Mouse (Mus musculus) inflammation-experienced regulatory T-cells (primary cell): ENCODE results near the gene Taar1. TPM values are rescaled to one million over a fixed set of nuclear protein-coding genes. Genes with fewer than 3 reads are reported as not detected.

Experiments used
- polyA plus RNA-seq, 2 experiments: library from polyadenylated mRNA; unstranded; fragments of 100-300 nt; shearing (Covaris generic); gene quantifications; one replicate each; pipeline ENCODE4 v1.2.1; 2017

Taar1 gene
- polyA plus RNA-seq: 1 to 10 TPM in 1 of 2 experiments, not detected in 1; 1.7 TPM

DNA sequence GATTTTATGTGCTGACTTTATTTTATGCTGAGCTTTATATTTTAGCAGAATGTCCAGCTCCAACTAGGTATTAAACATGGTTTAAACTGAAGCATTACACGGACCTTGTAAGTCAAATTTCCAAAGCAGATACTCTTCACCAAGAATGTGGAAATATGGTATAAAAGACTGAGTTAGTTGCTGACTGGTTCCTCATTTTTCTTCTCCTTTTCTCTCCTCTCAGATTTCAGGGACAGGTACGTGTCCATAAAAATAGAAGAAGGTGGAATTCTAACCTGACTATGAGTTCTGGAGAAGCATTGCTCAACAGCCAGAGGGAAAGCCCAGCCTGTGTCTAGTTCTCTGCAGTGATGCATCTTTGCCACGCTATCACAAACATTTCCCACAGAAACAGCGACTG lies at the start of gene Taar1:
TSS of gene Taar1 (plus strand) at position 301 of the 400 bp plus-strand sequence.

DNA sequence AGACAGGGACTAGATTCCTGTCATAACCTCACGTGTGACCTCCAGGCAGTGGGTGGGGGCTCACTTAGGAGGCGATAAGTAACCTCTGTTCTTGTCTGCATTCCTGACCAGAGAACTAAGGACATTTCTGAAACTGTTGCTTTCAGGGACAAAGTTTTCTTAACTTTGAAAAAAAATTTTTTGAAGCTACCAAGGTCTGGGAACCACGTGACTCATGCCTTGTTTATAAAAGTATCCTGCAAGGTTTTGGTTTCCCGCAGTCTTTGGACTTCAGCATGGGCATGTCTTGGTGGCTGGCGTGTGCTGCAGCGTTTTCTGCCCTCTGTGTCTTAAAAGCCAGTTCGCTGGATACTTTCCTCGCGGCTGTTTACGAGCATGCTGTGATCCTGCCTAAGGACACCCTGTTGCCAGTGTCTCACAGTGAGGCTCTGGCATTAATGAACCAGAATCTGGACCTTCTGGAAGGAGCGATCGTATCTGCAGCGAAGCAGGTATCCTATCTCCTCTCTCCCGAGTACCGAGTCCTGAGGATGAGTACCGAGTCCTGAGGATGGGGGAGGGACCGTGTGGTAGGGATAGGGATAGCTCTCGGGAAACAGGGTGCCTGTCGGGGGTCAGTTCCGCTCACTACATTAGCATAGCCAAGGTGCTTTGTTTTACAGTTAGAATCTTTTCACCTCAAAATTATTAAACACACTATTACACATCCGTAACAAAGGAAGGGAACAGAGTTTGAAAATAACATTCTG lies 25.4 kb upstream of the Taar1 start, which contains the start of gene Vnn1:
TSS of gene Vnn1 (plus strand) at position 88 of the 749 bp plus-strand sequence.

DNA sequence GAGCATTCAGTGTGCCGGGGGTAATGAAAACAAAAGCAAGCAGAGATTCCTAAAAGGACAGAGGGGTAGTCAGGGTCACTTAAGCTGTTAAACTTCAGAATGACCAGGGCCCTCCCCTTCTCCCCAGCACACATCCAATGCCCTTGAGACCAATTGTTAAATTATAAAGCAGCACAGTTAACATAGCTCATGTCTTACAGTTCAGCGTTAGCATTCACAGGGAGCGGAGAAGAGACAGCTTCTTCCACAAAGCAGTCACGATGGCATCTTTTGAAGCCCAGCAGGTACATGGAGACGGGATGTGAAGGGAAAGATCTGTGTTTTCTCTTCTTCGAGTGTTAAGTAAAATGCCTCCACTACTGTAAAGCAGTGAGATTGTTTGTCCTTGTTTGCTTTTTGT lies 18.2 kb downstream of the Taar1 start, which contains the start of gene Taar2:
TSS of gene Taar2 (plus strand) at position 261 of the 400 bp plus-strand sequence.

DNA sequence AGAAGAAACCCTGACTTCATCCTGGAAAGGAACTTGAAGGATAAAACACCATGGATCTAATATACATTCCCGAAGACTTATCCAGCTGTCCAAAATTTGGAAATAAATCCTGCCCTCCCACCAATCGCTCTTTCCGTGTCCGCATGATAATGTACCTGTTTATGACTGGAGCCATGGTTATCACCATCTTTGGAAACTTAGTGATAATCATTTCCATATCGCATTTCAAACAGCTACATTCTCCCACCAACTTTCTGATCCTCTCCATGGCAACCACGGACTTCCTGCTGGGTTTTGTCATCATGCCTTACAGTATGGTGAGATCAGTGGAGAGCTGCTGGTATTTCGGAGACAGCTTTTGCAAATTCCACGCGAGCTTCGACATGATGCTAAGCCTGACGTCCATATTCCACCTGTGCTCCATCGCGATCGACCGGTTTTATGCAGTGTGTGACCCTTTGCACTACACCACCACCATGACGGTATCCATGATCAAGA lies 29.4 kb downstream of the Taar1 start, which contains the start of gene Taar3:
TSS of gene Taar3 (plus strand) at position 51 of the 498 bp plus-strand sequence.

DNA sequence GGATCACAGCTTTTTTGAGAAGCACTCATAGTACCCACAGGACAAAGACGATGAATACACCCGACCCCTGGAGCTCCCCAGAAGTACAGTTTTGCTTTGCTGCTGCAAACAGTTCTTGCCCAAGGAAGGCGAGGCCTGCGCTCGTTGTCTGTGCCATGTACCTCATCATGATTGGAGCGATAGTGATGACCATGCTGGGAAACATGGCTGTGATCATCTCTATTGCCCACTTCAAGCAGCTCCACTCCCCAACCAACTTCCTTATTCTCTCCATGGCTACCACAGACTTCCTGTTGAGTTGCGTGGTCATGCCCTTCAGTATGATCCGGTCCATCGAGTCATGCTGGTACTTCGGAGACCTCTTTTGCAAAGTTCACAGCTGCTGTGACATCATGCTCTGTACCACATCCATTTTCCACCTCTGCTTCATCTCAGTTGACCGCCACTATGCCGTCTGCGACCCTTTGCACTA lies 40.3 kb downstream of the Taar1 start, which contains the start of gene Taar4:
TSS of gene Taar4 (plus strand) at position 51 of the 472 bp plus-strand sequence.

DNA sequence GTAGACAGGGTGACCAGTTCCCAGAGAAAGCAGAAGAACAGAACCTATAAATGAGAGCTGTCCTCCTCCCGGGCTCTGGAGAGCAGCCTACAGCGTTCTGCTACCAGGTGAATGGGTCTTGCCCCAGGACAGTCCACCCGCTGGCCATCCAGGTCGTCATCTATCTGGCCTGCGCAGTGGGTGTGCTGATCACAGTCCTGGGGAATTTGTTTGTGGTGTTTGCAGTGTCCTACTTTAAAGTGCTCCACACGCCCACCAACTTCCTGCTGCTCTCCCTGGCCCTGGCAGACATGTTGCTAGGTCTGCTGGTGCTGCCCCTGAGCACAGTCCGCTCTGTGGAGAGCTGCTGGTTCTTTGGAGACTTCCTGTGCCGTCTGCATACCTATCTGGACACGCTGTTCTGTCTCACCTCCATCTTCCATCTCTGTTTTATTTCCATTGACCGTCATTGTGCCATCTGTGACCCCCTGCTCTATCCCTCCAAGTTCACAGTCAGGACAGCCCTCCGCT lies 50.6 kb downstream of the Taar1 start, which contains the start of gene Taar5:
TSS of gene Taar5 (plus strand) at position 51 of the 510 bp plus-strand sequence.

Other genes with a start within 250 kb of the Taar1 start
- 10 to 100 TPM; 21.7 to 29.9 TPM for gene Rps12, start 133.1 kb upstream of the Taar1 start, polyA plus RNA-seq
- 1 to 10 TPM in 1 of 2 experiments, under 1 TPM in 1; 0.53 to 1.4 TPM for gene Slc18b1, start 123.4 kb upstream of the Taar1 start, polyA plus RNA-seq
- gene Vnn3, start 68.9 kb upstream of the Taar1 start, polyA plus RNA-seq: under 1 TPM; 0.11 to 0.16 TPM
- gene Vnn1, start 25.7 kb upstream of the Taar1 start, polyA plus RNA-seq: under 1 TPM; 0.53 to 0.74 TPM
- not detected for gene Taar2, start 18.2 kb downstream of the Taar1 start, polyA plus RNA-seq
- not detected for gene Taar3, start 29.2 kb downstream of the Taar1 start, polyA plus RNA-seq
- gene Taar4, start 40.1 kb downstream of the Taar1 start, polyA plus RNA-seq: not detected
- gene Taar5, start 50.4 kb downstream of the Taar1 start, polyA plus RNA-seq: 1 to 10 TPM in 1 of 2 experiments, not detected in 1; 1.2 TPM
- gene Taar6, start 65.3 kb downstream of the Taar1 start, polyA plus RNA-seq: under 1 TPM in 1 of 2 experiments, not detected in 1; 0.16 TPM
- gene Taar7a, start 73.1 kb downstream of the Taar1 start, polyA plus RNA-seq: under 1 TPM in 1 of 2 experiments, not detected in 1; 0.36 TPM
- gene Taar7b, start 79.6 kb downstream of the Taar1 start, polyA plus RNA-seq: under 1 TPM in 1 of 2 experiments, not detected in 1; 0.98 TPM
- not detected for gene Taar7d, start 106.9 kb downstream of the Taar1 start, polyA plus RNA-seq
- under 1 TPM; 0.46 to 0.50 TPM for gene Taar7e, start 117.3 kb downstream of the Taar1 start, polyA plus RNA-seq
- not detected for gene Taar7f, start 129.2 kb downstream of the Taar1 start, polyA plus RNA-seq
- gene Taar8a, start 156.1 kb downstream of the Taar1 start, polyA plus RNA-seq: not detected
- gene Taar8b, start 171.9 kb downstream of the Taar1 start, polyA plus RNA-seq: not detected
- gene Taar8c, start 181.6 kb downstream of the Taar1 start, polyA plus RNA-seq: not detected
- 1 to 10 TPM in 1 of 2 experiments, under 1 TPM in 1; 0.14 to 1.4 TPM for gene Taar9, start 189.2 kb downstream of the Taar1 start, polyA plus RNA-seq
- 10 to 100 TPM; 39.8 to 48.8 TPM for gene Stx7, start 228.9 kb downstream of the Taar1 start, polyA plus RNA-seq